Mouse (Mus musculus) ES-E14 (cell line): ENCODE data around the gene Gm40193. TPM values are rescaled to one million over a fixed set of nuclear protein-coding genes. Genes with fewer than 3 reads are reported as not detected.
"Not testable (repeated sequence)": the region's sequence is repeated elsewhere in the genome, so short reads cannot be mapped to it uniquely, and the experiment has no call there.

ENCODE experiments used
- DNase-seq: peaks from one replicate; pipeline ENCODE4 v3.0.0-alpha.2; 2013; ENCODE audit warnings: low read depth, low spot score
- H3K27ac ChIP-seq: 2 replicates; pipeline ENCODE4 v1.5.1; 2012; ENCODE audit warnings: low read depth, mild to moderate bottlenecking, low read length, moderate library complexity, mixed read lengths; ENCODE audit not compliant: poor library complexity, insufficient read depth, severe bottlenecking
- H3K36me3 ChIP-seq: 2 replicates; pipeline ENCODE4 v1.6.1; 2012; ENCODE audit warnings: mild to moderate bottlenecking, low read length, moderate library complexity, mixed read lengths; ENCODE audit not compliant: control insufficient read depth, poor library complexity, insufficient read depth, severe bottlenecking
- H3K4me1 ChIP-seq, 2 experiments: fragments of 150-350 bp in 1 of 2; sonication (generic) in 1 of 2; 2 replicates each; pipeline ENCODE4 v1.6.1; 2012; ENCODE audit warnings: low read length in 2 of 2, mild to moderate bottlenecking in 1 of 2, mixed read lengths in 1 of 2; ENCODE audit not compliant: control insufficient read depth in 2 of 2, insufficient read depth in 2 of 2, poor library complexity in 1 of 2
- H3K4me3 ChIP-seq, 2 experiments: fragments of 150-350 bp in 1 of 2; sonication (generic) in 1 of 2; 2 replicates each; pipeline ENCODE4 v1.5.1; 2012; ENCODE audit warnings: low read length in 2 of 2, low read depth in 1 of 2, mild to moderate bottlenecking in 1 of 2, mixed read lengths in 1 of 2; ENCODE audit not compliant: insufficient read depth in 1 of 2, poor library complexity in 1 of 2, severe bottlenecking in 1 of 2
- H3K9ac ChIP-seq: 2 replicates; pipeline ENCODE4 v1.6.1; 2012; ENCODE audit warnings: low read depth, mild to moderate bottlenecking, low read length, mixed read lengths; ENCODE audit not compliant: poor library complexity, insufficient read depth, severe bottlenecking
- H3K9me3 ChIP-seq: fragments of 150-350 bp; sonication (generic); 2 replicates; pipeline ENCODE4 v1.6.1; 2012; ENCODE audit warnings: low read depth, mild to moderate bottlenecking, low read length; ENCODE audit not compliant: control insufficient read depth, insufficient read depth
- CHD2 ChIP-seq: IDR thresholded peaks from 2 replicates; pipeline ENCODE4 v1.6.1; 2014; ENCODE audit warnings: mild to moderate bottlenecking, low read depth, low read length, inconsistent platforms
- HCFC1 ChIP-seq: IDR thresholded peaks from 2 replicates; pipeline ENCODE4 v1.6.1; 2012; ENCODE audit warnings: low read length, inconsistent platforms, borderline replicate concordance; ENCODE audit not compliant: insufficient read depth
- MAFK ChIP-seq: IDR thresholded peaks from 2 replicates; pipeline ENCODE4 v1.6.1; 2014; ENCODE audit warnings: mild to moderate bottlenecking, low read depth, low read length, inconsistent platforms; ENCODE audit not compliant: insufficient read depth
- ZC3H11A ChIP-seq: IDR thresholded peaks from 2 replicates; pipeline ENCODE4 v1.6.1; 2012; ENCODE audit warnings: low read depth, mild to moderate bottlenecking, inconsistent platforms, low read length, borderline replicate concordance
- ZNF384 ChIP-seq: IDR thresholded peaks from 2 replicates; pipeline ENCODE4 v1.6.1; 2012; ENCODE audit warnings: low read depth, low read length, inconsistent platforms
- in situ Hi-C, 2 experiments: fragments of 600-800 bp; cut with MboI; formaldehyde crosslinking; loops; one replicate each; pipeline ENCODE4 v1.15.1; 2025; ENCODE audit warnings: low sequenced_read_pairs in 2 of 2, inconsistent platforms in 1 of 2; ENCODE audit not compliant: unreplicated experiment in 2 of 2
- total RNA-seq: library from RNA; depleted of rRNA; stranded (reverse); fragments of 300-350 nt; gene quantifications from 2 replicates; pipeline ENCODE4 v1.2.3, GENCODE M21; 2012

Gene Gm40193
- total RNA-seq, 1 experiment, result not detected

- no peak within 1 kb of the TSS for H3K27ac ChIP-seq
- TF ChIP-seq MAFK (no peak), HCFC1 (no peak), ZNF384 (no peak), CHD2 (no peak), ZC3H11A (no peak)
- in situ Hi-C loops, result no loop called here
Measured at GRCm38 (mm10) chr11:70539877-70540587, 7.3 kb upstream of the Gm40193 start, which contains the start of gene Pld2. Gene Pld2, plus strand, starts transcription at chr11:70540064.

GRCm38 (mm10) chr11:70539423-70539822, 6.7 kb upstream of the Gm40193 start:
- H3K4me1 ChIP-seq, result no peaks in the 10 kb centered on the region
- H3K27ac ChIP-seq, result no peak overlapping the region
- H3K9me3 ChIP-seq, result no peaks in the 10 kb centered on the region
- DNase-seq, result no peak
- no peaks in the 10 kb centered on the region for H3K36me3 ChIP-seq
- TF ChIP-seq MAFK (peak; percentile 78), CHD2 (no peak), ZC3H11A (no peak), ZNF384 (no peak)
- H3K9ac ChIP-seq, result peak overlapping the region; percentile 69
- peak overlapping the region; percentile 59 to 71 for H3K4me3 ChIP-seq
- in situ Hi-C loops, result no loop called here

More at GRCm38 (mm10) chr11:70539877-70540587, 7.3 kb upstream of the Gm40193 start, which contains the start of gene Pld2:
- peak within 1 kb of the TSS; percentile 69 for H3K9ac ChIP-seq
- H3K4me3 ChIP-seq, result peak within 1 kb of the TSS; percentile 59 to 71
- no peaks in the 10 kb centered on the region for H3K4me1 ChIP-seq
- DNase-seq, result peak; percentile 58
- no peaks in the 10 kb centered on the region for H3K36me3 ChIP-seq
- H3K9me3 ChIP-seq, result no peaks in the 10 kb centered on the region

- H3K9ac ChIP-seq, DNase-seq, H3K27ac ChIP-seq, in situ Hi-C loops, H3K4me3 ChIP-seq, H3K9me3 ChIP-seq, H3K4me1 ChIP-seq: not testable (repeated sequence)
- peaks cover 19% of the 10 kb centered on the region for H3K36me3 ChIP-seq
- TF ChIP-seq ZNF384, result peak; percentile 66
Measured at GRCm38 (mm10) chr11:70531065-70531464, 1.7 kb downstream of the Gm40193 start.

- H3K9me3 ChIP-seq, result no peaks in the 10 kb centered on the region
- H3K36me3 ChIP-seq, result peaks cover 20% of the 10 kb centered on the region
- TF ChIP-seq MAFK, result no peak
- H3K4me1 ChIP-seq, result peaks cover 0 to 6% of the 10 kb centered on the region in 2 experiments; a peak in 2 of 4 replicates
- DNase-seq, result no peak
- no peak overlapping the region for H3K4me3 ChIP-seq
- in situ Hi-C loops, result loop anchor here in 1 of 2 experiments (5.0 kb wide), 1 partner anchor 89 kb away; the partner anchor contains the start of genes 4930544D05Rik and Chrne
- H3K27ac ChIP-seq, result no peak overlapping the region
- no peak overlapping the region for H3K9ac ChIP-seq
Measured at GRCm38 (mm10) chr11:70528610-70529009, 4.1 kb downstream of the Gm40193 start.

GRCm38 (mm10) chr11:70526211-70526610, 6.5 kb downstream of the Gm40193 start:
- no peak for TF ChIP-seq ZC3H11A
- no peak for TF ChIP-seq ZNF384
- TF ChIP-seq HCFC1, result no peak
- no peak for TF ChIP-seq CHD2
- TF ChIP-seq MAFK, result no peak
- Histone ChIP-seq H3K27ac (no peak overlapping the region), H3K9ac (peak overlapping the region; percentile 99; the same call in 1 of the 2 replicates), H3K9me3 (no peaks in the 10 kb centered on the region), H3K4me1 (peaks cover 0 to 6% of the 10 kb centered on the region in 2 experiments; a peak in 2 of 4 replicates), H3K36me3 (peaks cover 20% of the 10 kb centered on the region), H3K4me3 (peak overlapping the region; percentile 89 to 99)
- DNase-seq, result no peak
- in situ Hi-C loops, result loop anchor here in 1 of 2 experiments (5.0 kb wide), 1 partner anchor 91 kb away; the partner anchor contains the start of genes 4930544D05Rik and Chrne
